Mouse (Mus musculus): ENCODE measurements around the gene Hesx1. TPM values are rescaled to one million over a fixed set of nuclear protein-coding genes. Genes with fewer than 3 reads are reported as not detected.

Gene Hesx1
- polyA plus RNA-seq, 1 experiment = 0.16 TPM

- H3K27me3 ChIP-seq (replicated peaks) = peaks cover 18% of the 10 kb centered on the region
- no peak overlapping the region for H3K4me3 ChIP-seq (replicated peaks)
- H3K4me1 ChIP-seq = peaks cover 11% of the 10 kb centered on the region
- H3K36me3 ChIP-seq (replicated peaks; ENCODE audit: low read length) = no peaks in the 10 kb centered on the region
- TF ChIP-seq GATA1 (IDR thresholded peaks at IDR 0.05; ENCODE audit: borderline replicate concordance, low read length) (no peak), FLI1 (IDR thresholded peaks at IDR 0.05; ENCODE audit: low read length) (no peak)
- H3K9me3 ChIP-seq = peaks cover 11% of the 10 kb centered on the region
These were observed 16.7 kb upstream of the Hesx1 start for GRCm38 (mm10) chr14:26977500-26977899.

- Histone ChIP-seq H3K27me3 (replicated peaks) (peaks cover 26% of the 10 kb centered on the region), H3K4me1 (peaks cover 14% of the 10 kb centered on the region), H3K4me3 (replicated peaks) (no peak overlapping the region), H3K36me3 (replicated peaks; ENCODE audit: low read length) (no peaks in the 10 kb centered on the region), H3K9me3 (peaks cover 15% of the 10 kb centered on the region)
- TF ChIP-seq FLI1 (IDR thresholded peaks at IDR 0.05; ENCODE audit: low read length) (no peak), GATA1 (IDR thresholded peaks at IDR 0.05; ENCODE audit: borderline replicate concordance, low read length) (no peak)
These were observed 14.4 kb upstream of the Hesx1 start for GRCm38 (mm10) chr14:26979808-26980207.

DNA sequence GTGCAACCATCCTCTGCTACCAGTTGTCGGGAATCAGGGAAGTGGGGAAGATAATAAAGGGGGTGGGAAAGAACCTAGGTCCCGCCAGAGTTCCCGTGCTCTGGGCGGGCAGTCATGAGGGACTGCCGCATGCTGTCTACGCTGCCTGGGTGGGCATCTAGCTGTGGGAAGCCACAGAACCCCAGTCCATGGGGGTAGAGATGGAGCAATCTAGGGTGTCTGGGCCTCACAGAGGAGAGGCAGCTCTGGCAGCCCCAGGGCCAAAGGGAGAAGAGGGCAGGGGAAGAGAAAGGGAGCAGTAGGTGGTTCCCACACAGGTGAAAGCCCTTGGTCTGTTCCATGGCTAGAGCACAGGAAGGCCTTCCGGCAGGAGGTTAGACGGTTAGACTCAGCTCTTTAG lies 13.2 kb upstream of the Hesx1 start:
- peaks cover 26% of the 10 kb centered on the region for H3K27me3 ChIP-seq (replicated peaks)
- peaks cover 16% of the 10 kb centered on the region for H3K4me1 ChIP-seq
- peaks cover 15% of the 10 kb centered on the region for H3K9me3 ChIP-seq
- TF ChIP-seq GATA1 (IDR thresholded peaks at IDR 0.05; ENCODE audit: borderline replicate concordance, low read length) (no peak), FLI1 (IDR thresholded peaks at IDR 0.05; ENCODE audit: low read length) (no peak)
- no peak overlapping the region for H3K4me3 ChIP-seq (replicated peaks)
- H3K36me3 ChIP-seq (replicated peaks; ENCODE audit: low read length) = no peaks in the 10 kb centered on the region

DNA sequence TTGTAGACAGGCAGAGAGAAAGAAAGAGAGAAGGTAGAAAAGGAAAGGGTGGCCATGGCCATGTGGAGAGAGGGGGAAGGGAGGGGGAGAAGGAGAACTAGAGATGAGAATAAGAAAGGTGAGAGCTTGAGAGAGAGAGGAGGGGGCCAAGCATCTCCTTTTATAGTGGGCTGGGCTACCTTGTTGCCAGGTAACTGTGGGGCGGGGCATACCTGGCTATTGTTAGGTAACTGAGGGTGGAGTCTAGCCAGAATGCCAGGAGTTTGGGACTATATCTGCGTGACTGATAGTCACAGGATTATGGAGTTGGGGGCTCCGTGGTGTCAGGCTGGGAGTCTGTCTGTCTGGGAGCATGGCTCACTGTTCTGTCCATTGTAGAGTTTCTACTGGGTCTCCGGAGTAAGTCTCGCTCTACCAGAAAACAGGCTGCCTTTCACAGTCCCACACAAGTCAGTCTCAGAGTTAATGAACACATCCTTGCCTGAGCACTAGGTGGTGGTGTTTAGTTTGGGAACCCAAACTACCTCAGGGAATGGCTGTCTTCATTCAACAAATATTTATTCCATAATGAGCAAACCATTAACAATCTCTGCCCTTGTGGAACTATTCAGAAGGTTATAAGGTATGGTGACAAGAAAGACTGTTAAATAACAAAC lies 12.6 kb upstream of the Hesx1 start:
- Histone ChIP-seq H3K4me3 (replicated peaks) (no peak overlapping the region), H3K4me1 (peaks cover 15% of the 10 kb centered on the region), H3K9me3 (peaks cover 15% of the 10 kb centered on the region), H3K36me3 (replicated peaks; ENCODE audit: low read length) (no peaks in the 10 kb centered on the region), H3K27me3 (replicated peaks) (peaks cover 26% of the 10 kb centered on the region)
- TF ChIP-seq GATA1 (IDR thresholded peaks at IDR 0.05; ENCODE audit: borderline replicate concordance, low read length) (no peak), FLI1 (IDR thresholded peaks at IDR 0.05; ENCODE audit: low read length) (no peak)

DNA sequence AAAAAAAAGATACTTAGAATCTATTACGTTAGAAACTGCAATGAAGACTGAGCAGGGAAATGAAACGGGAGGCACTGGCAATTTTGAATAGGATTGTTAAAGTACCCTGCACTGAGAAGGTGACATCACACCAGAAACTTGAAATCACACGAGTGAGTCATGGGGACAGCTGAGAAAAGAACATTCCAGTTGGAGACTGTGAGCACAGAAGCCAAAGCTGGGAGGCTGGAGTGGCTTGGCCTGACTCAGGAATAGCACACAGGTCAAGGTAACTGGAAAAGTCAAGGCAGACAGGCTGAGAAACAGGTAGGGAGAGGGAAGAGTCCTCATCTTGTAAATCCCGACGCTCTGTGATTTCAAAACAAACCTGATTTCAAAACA lies 12.1 kb upstream of the Hesx1 start:
- TF ChIP-seq FLI1 (IDR thresholded peaks at IDR 0.05; ENCODE audit: low read length) = no peak
- no peak for TF ChIP-seq GATA1 (IDR thresholded peaks at IDR 0.05; ENCODE audit: borderline replicate concordance, low read length)
- no peak overlapping the region for H3K4me3 ChIP-seq (replicated peaks)
- peaks cover 10% of the 10 kb centered on the region for H3K4me1 ChIP-seq
- H3K27me3 ChIP-seq (replicated peaks) = peaks cover 26% of the 10 kb centered on the region
- H3K36me3 ChIP-seq (replicated peaks; ENCODE audit: low read length) = no peaks in the 10 kb centered on the region
- H3K9me3 ChIP-seq = peaks cover 15% of the 10 kb centered on the region

DNA sequence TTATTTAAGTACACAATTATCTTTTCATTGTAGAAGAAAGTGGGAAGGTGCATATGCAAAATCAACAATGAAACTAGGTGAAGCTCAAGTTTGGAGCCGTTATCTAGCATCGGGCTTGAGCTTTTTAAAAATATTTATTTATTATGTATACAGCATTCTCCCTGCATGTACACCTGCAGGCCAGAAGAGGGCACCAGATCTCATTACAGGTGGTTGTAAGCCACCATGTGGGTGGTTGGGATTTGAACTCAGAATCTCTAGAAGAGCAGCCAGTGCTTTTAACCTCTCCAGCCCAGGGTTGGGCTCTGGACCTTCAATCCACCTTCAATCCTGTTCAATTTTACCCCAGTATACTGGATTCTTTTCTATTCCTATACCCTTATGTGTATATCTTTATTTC lies 5.5 kb upstream of the Hesx1 start:
- no peaks in the 10 kb centered on the region for H3K36me3 ChIP-seq (replicated peaks; ENCODE audit: low read length)
- TF ChIP-seq FLI1 (IDR thresholded peaks at IDR 0.05; ENCODE audit: low read length) (no peak), GATA1 (IDR thresholded peaks at IDR 0.05; ENCODE audit: borderline replicate concordance, low read length) (no peak)
- peaks cover 15% of the 10 kb centered on the region for H3K4me1 ChIP-seq
- H3K4me3 ChIP-seq (replicated peaks) = no peak overlapping the region
- H3K27me3 ChIP-seq (replicated peaks) = peaks cover 4% of the 10 kb centered on the region
- H3K9me3 ChIP-seq = peaks cover 3% of the 10 kb centered on the region; the same call in 1 of the 2 replicates

DNA sequence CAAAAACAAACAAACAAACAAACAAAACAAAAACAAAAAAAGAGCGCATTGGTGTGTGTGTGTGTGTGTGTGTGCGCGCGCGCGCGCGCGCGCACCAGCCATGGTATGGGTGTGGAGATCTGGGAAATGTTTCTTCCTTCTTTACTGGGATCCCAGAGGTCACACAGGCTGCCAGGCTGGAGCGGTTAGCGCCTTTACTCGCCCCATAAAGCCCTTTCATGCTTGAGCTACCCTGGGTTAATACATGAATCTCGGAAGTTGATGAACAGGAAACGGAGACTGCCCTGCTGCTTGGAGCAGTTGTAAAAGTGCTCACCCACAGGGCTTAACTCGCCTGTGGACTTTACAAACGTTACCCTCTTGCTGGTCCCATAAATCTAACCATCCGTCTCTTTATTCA lies 2.6 kb upstream of the Hesx1 start:
- Histone ChIP-seq H3K36me3 (replicated peaks; ENCODE audit: low read length) (no peaks in the 10 kb centered on the region), H3K4me3 (replicated peaks) (no peak overlapping the region), H3K4me1 (peaks cover 21% of the 10 kb centered on the region), H3K27me3 (replicated peaks) (no peaks in the 10 kb centered on the region), H3K9me3 (no peaks in the 10 kb centered on the region)
- TF ChIP-seq FLI1 (IDR thresholded peaks at IDR 0.05; ENCODE audit: low read length) (no peak), GATA1 (IDR thresholded peaks at IDR 0.05; ENCODE audit: borderline replicate concordance, low read length) (no peak)

GRCm38 (mm10) chr14:26993427-26993826 lies 789 bp upstream of the Hesx1 start:
- Histone ChIP-seq H3K36me3 (replicated peaks; ENCODE audit: low read length) (no peaks in the 10 kb centered on the region), H3K27me3 (replicated peaks) (no peaks in the 10 kb centered on the region), H3K4me3 (replicated peaks) (no peak overlapping the region), H3K4me1 (peaks cover 22% of the 10 kb centered on the region), H3K9me3 (no peaks in the 10 kb centered on the region)
- TF ChIP-seq FLI1 (IDR thresholded peaks at IDR 0.05; ENCODE audit: low read length) (no peak), GATA1 (IDR thresholded peaks at IDR 0.05; ENCODE audit: borderline replicate concordance, low read length) (no peak)

DNA sequence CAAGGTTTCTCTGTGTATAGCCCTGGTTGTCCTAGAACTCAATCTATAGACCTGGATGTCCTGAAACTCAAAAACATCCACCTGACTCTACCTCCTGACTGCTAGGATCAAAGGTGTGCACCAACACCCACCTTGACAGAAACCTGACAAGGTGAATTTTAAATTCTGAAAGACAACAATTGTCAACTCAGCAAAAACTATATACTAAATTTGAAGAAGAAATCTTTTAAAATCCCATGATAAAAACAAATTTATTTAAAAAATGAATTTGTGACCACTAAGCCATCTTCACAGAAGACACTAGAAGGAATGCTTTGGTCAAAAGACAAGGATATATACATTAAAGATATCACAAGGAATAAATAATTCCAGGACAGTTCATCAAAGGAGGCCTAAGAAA lies 2.0 kb downstream of the Hesx1 start:
- H3K4me1 ChIP-seq = peaks cover 34% of the 10 kb centered on the region
- H3K4me3 ChIP-seq (replicated peaks) = no peak overlapping the region
- H3K9me3 ChIP-seq = no peaks in the 10 kb centered on the region
- H3K36me3 ChIP-seq (replicated peaks; ENCODE audit: low read length) = no peaks in the 10 kb centered on the region
- TF ChIP-seq FLI1 (IDR thresholded peaks at IDR 0.05; ENCODE audit: low read length) = no peak
- TF ChIP-seq GATA1 (IDR thresholded peaks at IDR 0.05; ENCODE audit: borderline replicate concordance, low read length) = no peak
- H3K27me3 ChIP-seq (replicated peaks) = peaks cover 3% of the 10 kb centered on the region

DNA sequence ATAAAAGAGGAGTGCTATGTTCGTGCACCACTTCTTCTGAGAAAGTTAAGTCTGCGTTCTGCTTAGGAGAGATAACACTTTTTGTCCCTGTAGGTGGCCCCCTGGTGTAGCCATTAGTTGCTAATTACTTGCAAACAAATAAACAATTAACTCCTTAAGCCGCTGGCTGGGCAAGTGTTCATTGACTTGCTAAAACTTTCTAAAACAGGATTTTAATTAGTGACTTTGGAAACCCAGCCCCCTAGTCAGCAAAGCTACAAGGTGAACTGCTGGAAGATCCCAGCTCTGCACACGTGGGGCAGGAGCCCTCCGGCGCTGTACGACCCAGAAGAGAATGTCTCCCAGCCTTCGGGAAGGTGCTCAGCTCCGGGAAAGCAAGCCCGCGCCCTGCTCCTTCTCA lies 6.2 kb downstream of the Hesx1 start:
- H3K9me3 ChIP-seq = no peaks in the 10 kb centered on the region
- H3K36me3 ChIP-seq (replicated peaks; ENCODE audit: low read length) = no peaks in the 10 kb centered on the region
- H3K4me1 ChIP-seq = peaks cover 21% of the 10 kb centered on the region
- no peak overlapping the region for H3K4me3 ChIP-seq (replicated peaks)
- H3K27me3 ChIP-seq (replicated peaks) = peaks cover 3% of the 10 kb centered on the region
- no peak for TF ChIP-seq GATA1 (IDR thresholded peaks at IDR 0.05; ENCODE audit: borderline replicate concordance, low read length)
- TF ChIP-seq FLI1 (IDR thresholded peaks at IDR 0.05; ENCODE audit: low read length) = no peak

Data from megakaryocyte, embryonic 14.5 days (primary cell).